Mouse (Mus musculus): ENCODE data around the gene Abca13. TPM values are rescaled to one million over a fixed set of nuclear protein-coding genes. Genes with fewer than 3 reads are reported as not detected.

The Abca13 gene
- total and polyA plus RNA-seq, 2 experiments: not detected

DNA sequence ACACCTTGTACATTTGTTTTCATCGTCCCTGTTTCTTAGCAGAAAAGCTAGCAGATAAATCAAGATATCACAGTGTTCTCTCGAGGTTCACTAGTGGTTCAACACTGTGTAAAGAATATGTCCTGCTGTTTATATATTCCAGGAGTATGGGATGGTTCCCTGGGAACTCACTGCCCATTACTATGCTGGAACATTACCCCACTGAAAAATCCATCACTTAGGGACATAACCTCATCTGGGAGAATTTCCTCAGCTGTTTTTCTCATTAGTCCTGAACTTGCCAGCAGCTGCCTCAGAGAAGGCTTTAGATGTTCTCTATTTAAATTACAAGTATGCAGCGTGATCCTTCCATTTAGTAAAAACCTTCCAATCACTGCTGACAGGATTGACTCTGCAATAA lies 513.4 kb downstream of the Abca13 start:
- Histone ChIP-seq H3K27me3 (ENCODE audit: control insufficient read depth, insufficient read depth, low read length) (no peaks in the 10 kb centered on the region), H3K36me3 (ENCODE audit: control insufficient read depth, insufficient read depth, low read length) (no peaks in the 10 kb centered on the region), H3K9ac (ENCODE audit: low read depth, low read length) (no peak overlapping the region), H3K27ac (replicated peaks; ENCODE audit: insufficient read depth, low read depth, low read length) (no peak overlapping the region), H3K4me3 (ENCODE audit: insufficient read depth, low read depth, low read length) (no peak overlapping the region), H3K4me1 (ENCODE audit: control insufficient read depth, insufficient read depth, low read length) (no peaks in the 10 kb centered on the region), H3K79me2 (ENCODE audit: control insufficient read depth, insufficient read depth, low read length) (no peaks in the 10 kb centered on the region)
- no peak for DNase-seq (ENCODE audit: extremely low read depth, low read depth, low spot score)
- TF ChIP-seq CTCF (IDR thresholded peaks at IDR 0.05; ENCODE audit: low read depth, low read length): no peak
- no peak for TF ChIP-seq POLR2A (IDR thresholded peaks at IDR 0.05; ENCODE audit: extremely low read depth, insufficient read depth, low read length)
- 56% methylated on average over 3 of the region's 3 CpGs for WGBS

GRCm38 (mm10) chr11:9727810-9728490 lies 536.2 kb downstream of the Abca13 start:
- Histone ChIP-seq H3K27ac (replicated peaks; ENCODE audit: insufficient read depth, low read depth, low read length) (no peak overlapping the region), H3K4me3 (ENCODE audit: insufficient read depth, low read depth, low read length) (no peak overlapping the region), H3K27me3 (ENCODE audit: control insufficient read depth, insufficient read depth, low read length) (no peaks in the 10 kb centered on the region), H3K36me3 (ENCODE audit: control insufficient read depth, insufficient read depth, low read length) (no peaks in the 10 kb centered on the region), H3K79me2 (ENCODE audit: control insufficient read depth, insufficient read depth, low read length) (no peaks in the 10 kb centered on the region), H3K4me1 (ENCODE audit: control insufficient read depth, insufficient read depth, low read length) (no peaks in the 10 kb centered on the region), H3K9ac (ENCODE audit: low read depth, low read length) (no peak overlapping the region)
- 58% methylated on average over 2 of the region's 2 CpGs for WGBS
- no peak for DNase-seq (ENCODE audit: extremely low read depth, low read depth, low spot score)
- no peak for TF ChIP-seq POLR2A (IDR thresholded peaks at IDR 0.05; ENCODE audit: extremely low read depth, insufficient read depth, low read length)
- TF ChIP-seq CTCF (IDR thresholded peaks at IDR 0.05; ENCODE audit: low read depth, low read length): no peak

DNA sequence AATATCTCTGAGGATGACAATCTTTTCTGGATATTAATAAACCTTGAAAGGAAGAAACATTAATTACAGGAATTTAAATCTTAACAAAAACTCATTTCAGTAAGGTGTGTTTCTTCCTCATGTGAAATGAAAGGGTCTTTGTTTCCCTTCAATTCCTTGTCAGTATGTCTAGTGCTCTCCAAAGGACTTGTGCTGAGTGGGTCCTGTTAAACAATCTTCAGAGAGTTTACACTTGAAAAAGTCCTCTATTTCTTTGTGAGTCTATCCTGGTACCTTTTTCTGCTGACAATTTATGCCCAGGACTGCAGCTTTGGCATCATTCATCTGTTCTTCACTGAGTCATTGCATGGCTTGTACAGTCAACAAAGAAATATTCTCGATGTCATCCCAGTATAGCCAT lies 539.6 kb downstream of the Abca13 start:
- Histone ChIP-seq H3K9ac (ENCODE audit: low read depth, low read length) (no peak overlapping the region), H3K27me3 (ENCODE audit: control insufficient read depth, insufficient read depth, low read length) (no peaks in the 10 kb centered on the region; the same call in 1 of the 2 replicates), H3K36me3 (ENCODE audit: control insufficient read depth, insufficient read depth, low read length) (no peaks in the 10 kb centered on the region), H3K27ac (replicated peaks; ENCODE audit: insufficient read depth, low read depth, low read length) (no peak overlapping the region), H3K4me3 (ENCODE audit: insufficient read depth, low read depth, low read length) (no peak overlapping the region), H3K4me1 (ENCODE audit: control insufficient read depth, insufficient read depth, low read length) (no peaks in the 10 kb centered on the region), H3K79me2 (ENCODE audit: control insufficient read depth, insufficient read depth, low read length) (no peaks in the 10 kb centered on the region)
- no peak for TF ChIP-seq POLR2A (IDR thresholded peaks at IDR 0.05; ENCODE audit: extremely low read depth, insufficient read depth, low read length)
- TF ChIP-seq CTCF (IDR thresholded peaks at IDR 0.05; ENCODE audit: low read depth, low read length): no peak
- no peak for DNase-seq (ENCODE audit: extremely low read depth, low read depth, low spot score)
- 84% methylated on average over 1 of the region's 1 CpGs for WGBS

Other genes starting within 250 kb of the Abca13 start
- under 0.01 TPM in 1 of 2 replicates, not detected in the other for gene Pkd1l1, start 218.7 kb upstream of the Abca13 start, total RNA-seq (2014; rRNA removed)
- gene Pkd1l1, start 218.7 kb upstream of the Abca13 start, polyA plus RNA-seq (2012; rRNA removed): 0.04 TPM in 1 of 2 replicates, not detected in the other
- 4.1 and 4.9 TPM in 2 replicates for gene Hus1, start 180.8 kb upstream of the Abca13 start, total RNA-seq (2014; rRNA removed)
- gene Hus1, start 180.8 kb upstream of the Abca13 start, polyA plus RNA-seq (2012; rRNA removed): 2.9 and 3.3 TPM in 2 replicates
- 1.1 and 1.8 TPM in 2 replicates for gene Gm11992, start 143.3 kb upstream of the Abca13 start, total RNA-seq (2014; rRNA removed)
- 1.3 and 1.4 TPM in 2 replicates for gene Gm11992, start 143.3 kb upstream of the Abca13 start, polyA plus RNA-seq (2012; rRNA removed)
- 0.67 and 1.8 TPM in 2 replicates for gene Sun3, start 143.0 kb upstream of the Abca13 start, total RNA-seq (2014; rRNA removed)
- 0.11 and 0.17 TPM in 2 replicates for gene Sun3, start 143.0 kb upstream of the Abca13 start, polyA plus RNA-seq (2012; rRNA removed)
- gene Upp1, start 73.8 kb upstream of the Abca13 start, total RNA-seq (2014; rRNA removed): 5.1 and 5.6 TPM in 2 replicates
- 2.1 and 3.2 TPM in 2 replicates for gene Upp1, start 73.8 kb upstream of the Abca13 start, polyA plus RNA-seq (2012; rRNA removed)